Mouse (Mus musculus) limb, embryonic 14.5 days (tissue): ENCODE measurements around the gene Hinfp. TPM values are rescaled to one million over a fixed set of nuclear protein-coding genes. Genes with fewer than 3 reads are reported as not detected.
A peak's percentile ranks its signal among the peaks of the same experiment; 100 is the strongest.

ENCODE experiments used
- ATAC-seq: fragments of 200-750 bp; cut with Nextera tagmentation; 2 replicates; pipeline ENCODE4 v1.8.0; 2017; ENCODE audit warnings: low read depth, moderate number of reproducible peaks, moderate TSS enrichment; ENCODE audit not compliant: low FRiP score
- DNase-seq: peaks from one replicate; pipeline ENCODE4 v3.0.0-alpha.2; 2015; ENCODE audit warnings: low spot score
- H3K27ac ChIP-seq: fragments of 300-500 bp; sonication (generic); replicated peaks from 2 replicates; pipeline ENCODE4 v1.5.1; 2014; ENCODE audit warnings: low read depth, mild to moderate bottlenecking, low read length, moderate library complexity, mixed read lengths
- H3K27me3 ChIP-seq: fragments of 300-500 bp; sonication (generic); 2 replicates; pipeline ENCODE4 v1.6.1; 2014; ENCODE audit warnings: low read length, mixed read lengths; ENCODE audit not compliant: control insufficient read depth, insufficient read depth
- H3K36me3 ChIP-seq: fragments of 300-500 bp; sonication (generic); 2 replicates; pipeline ENCODE4 v1.6.1; 2014; ENCODE audit warnings: mild to moderate bottlenecking, low read length, moderate library complexity, mixed read lengths; ENCODE audit not compliant: control insufficient read depth, insufficient read depth
- H3K4me1 ChIP-seq: fragments of 300-500 bp; sonication (generic); 2 replicates; pipeline ENCODE4 v1.6.1; 2014; ENCODE audit warnings: antibody characterized with exemption, low read length, mixed read lengths; ENCODE audit not compliant: control insufficient read depth, insufficient read depth
- H3K4me2 ChIP-seq: fragments of 300-500 bp; sonication (generic); replicated peaks from 2 replicates; pipeline ENCODE4 v1.6.1; 2014; ENCODE audit warnings: low read depth, mild to moderate bottlenecking, low read length, moderate library complexity; ENCODE audit not compliant: severe bottlenecking
- H3K4me3 ChIP-seq: fragments of 300-500 bp; sonication (generic); replicated peaks from 2 replicates; pipeline ENCODE4 v1.5.1; 2014; ENCODE audit warnings: low read length
- H3K9ac ChIP-seq: fragments of 300-500 bp; sonication (generic); 2 replicates; pipeline ENCODE4 v1.6.1; 2014; ENCODE audit warnings: mild to moderate bottlenecking, low read depth, low read length, moderate library complexity; ENCODE audit not compliant: severe bottlenecking
- H3K9me3 ChIP-seq: fragments of 300-500 bp; sonication (generic); 2 replicates; pipeline ENCODE4 v1.6.1; 2016; ENCODE audit warnings: low read length; ENCODE audit not compliant: control insufficient read depth
- POLR2A ChIP-seq: fragments of 200-500 bp; IDR thresholded peaks from 2 replicates; pipeline ENCODE4 v1.8.0; 2012; ENCODE audit warnings: inconsistent platforms, mild to moderate bottlenecking, moderate library complexity, borderline replicate concordance; ENCODE audit not compliant: insufficient read depth, insufficient read length; ENCODE audit errors: extremely low read depth
- WGBS: fragments of 180-500 bp; shearing (Covaris S2); extraction: QIAGEN DNeasy Blood & Tissue Kit; methylation state at CpG from one replicate; pipeline ENCODE4 v1.1.7; 2014; 5-methylcytosine and 5-hydroxymethylcytosine counted together
- polyA plus RNA-seq, 2 experiments: library from polyadenylated mRNA; depleted of rRNA in 1 of 2; stranded (reverse) in 1 of 2; unstranded in 1 of 2; fragments of >200 nt; fragmentation: Nextera tagmentation in 1 of 2; extraction: Ambion mirVana in 1 of 2; gene quantifications; 2 replicates each; pipeline versions ENCODE4 v1.2.1 to v1.2.3; 2012 to 2014

Hinfp gene
- polyA plus RNA-seq, 2 experiments = 18.0 to 39.4 TPM

DNA sequence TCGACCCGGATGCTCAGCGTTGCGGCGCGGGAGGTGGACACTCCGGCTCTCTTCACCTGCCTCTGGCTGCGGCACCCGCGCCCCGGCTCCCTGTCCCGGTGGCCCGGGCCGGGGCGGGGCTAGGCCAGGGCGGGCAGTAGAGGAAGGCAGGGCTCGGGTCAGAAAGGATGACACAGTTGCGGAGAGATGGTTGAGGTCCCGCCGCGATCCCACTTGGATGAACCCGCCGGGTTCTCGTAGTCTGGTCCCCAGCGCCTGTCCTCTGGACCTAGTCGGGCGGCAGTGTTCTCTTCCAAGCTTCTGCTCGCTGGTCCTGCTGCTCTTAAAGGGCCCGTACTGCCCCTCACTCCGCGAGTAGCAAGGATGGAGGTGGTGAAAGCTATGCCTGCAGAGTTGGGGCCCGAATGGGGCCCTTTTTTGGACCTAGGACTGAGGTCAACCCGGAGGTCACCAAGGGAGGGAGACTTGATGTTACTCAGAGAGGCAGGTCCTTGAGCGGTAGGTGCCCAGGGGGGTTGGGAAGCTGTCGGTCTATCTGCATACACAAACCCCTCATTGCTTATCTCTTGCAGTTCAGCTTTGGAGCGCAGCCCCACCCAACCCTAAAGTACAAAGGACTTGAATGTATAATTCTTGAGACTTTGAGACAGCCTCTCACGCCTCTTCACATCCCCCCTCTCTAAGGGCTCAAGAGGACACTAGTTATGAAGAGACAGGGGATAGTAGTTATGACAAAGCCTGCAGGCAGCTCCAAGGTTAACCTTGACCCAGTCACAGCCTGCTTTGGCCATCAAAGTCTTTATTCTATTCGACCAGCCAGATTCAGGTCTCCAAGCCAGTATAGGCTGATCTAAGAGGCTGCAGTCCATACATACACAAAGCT lies 17.2 kb downstream of the Hinfp start, which contains the start of gene Abcg4:
Gene Abcg4, minus strand, starts transcription at position 540 of the 883 bp plus-strand sequence.
- Histone ChIP-seq H3K36me3 (peaks cover 23% of the 10 kb centered on the region), H3K4me2 (peak within 1 kb of the TSS; percentile 84), H3K9ac (peak within 1 kb of the TSS; percentile 76), H3K4me3 (peak within 1 kb of the TSS; percentile 63), H3K9me3 (no peaks in the 10 kb centered on the region), H3K4me1 (peaks cover 11% of the 10 kb centered on the region), H3K27ac (no peak within 1 kb of the TSS), H3K27me3 (no peaks in the 10 kb centered on the region)
- ATAC-seq (peak; percentile 36; the same call in 1 of the 2 replicates), DNase-seq (no peak)
- 3% methylated on average over 25 of the region's 38 CpGs for WGBS
- no peak for TF ChIP-seq POLR2A

DNA sequence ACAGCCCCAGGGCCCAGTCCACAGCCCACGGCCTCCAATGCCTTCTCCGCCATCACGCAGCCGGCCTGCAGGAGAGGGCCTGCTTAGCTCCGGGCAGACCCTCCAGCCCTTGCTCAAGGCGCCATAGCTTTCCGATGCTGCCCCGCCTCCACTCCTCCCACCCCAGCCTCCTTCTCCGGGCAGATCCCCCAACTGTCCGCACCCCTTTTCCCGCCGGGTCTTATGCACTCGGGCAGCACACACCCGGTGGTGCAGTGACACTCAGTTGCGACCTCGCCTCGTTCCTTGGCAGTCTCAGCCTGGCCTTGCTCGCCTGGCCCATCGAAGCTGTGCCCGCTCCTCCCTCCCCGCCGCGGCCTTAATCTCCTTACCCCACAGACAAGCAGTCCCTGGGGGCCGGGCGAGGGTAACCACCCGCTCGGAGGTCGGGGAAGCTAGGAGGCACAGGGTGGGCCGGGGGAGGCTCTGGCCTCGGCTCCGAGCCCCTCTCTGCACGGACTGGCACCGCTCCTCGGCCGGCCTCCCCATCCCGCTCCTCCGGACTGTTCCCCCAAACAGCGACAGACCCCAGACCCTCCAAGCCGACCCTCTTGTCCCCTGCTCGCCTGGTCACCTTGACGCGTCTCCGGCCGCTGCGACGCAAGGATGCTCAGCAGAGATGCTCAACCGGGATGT lies 17.9 kb downstream of the Hinfp start:
- no peaks in the 10 kb centered on the region for H3K27me3 ChIP-seq
- peaks cover 11% of the 10 kb centered on the region for H3K4me1 ChIP-seq
- peaks cover 15% of the 10 kb centered on the region for H3K36me3 ChIP-seq
- peak overlapping the region; percentile 84 for H3K4me2 ChIP-seq
- ATAC-seq (peak; percentile 44), DNase-seq (no peak)
- H3K9me3 ChIP-seq = no peaks in the 10 kb centered on the region
- WGBS = under 1% methylated on average over 34 of the region's 47 CpGs
- H3K9ac ChIP-seq = peak overlapping the region; percentile 76
- H3K4me3 ChIP-seq = peak overlapping the region; percentile 63
- no peak overlapping the region for H3K27ac ChIP-seq
- TF ChIP-seq POLR2A = no peak

DNA sequence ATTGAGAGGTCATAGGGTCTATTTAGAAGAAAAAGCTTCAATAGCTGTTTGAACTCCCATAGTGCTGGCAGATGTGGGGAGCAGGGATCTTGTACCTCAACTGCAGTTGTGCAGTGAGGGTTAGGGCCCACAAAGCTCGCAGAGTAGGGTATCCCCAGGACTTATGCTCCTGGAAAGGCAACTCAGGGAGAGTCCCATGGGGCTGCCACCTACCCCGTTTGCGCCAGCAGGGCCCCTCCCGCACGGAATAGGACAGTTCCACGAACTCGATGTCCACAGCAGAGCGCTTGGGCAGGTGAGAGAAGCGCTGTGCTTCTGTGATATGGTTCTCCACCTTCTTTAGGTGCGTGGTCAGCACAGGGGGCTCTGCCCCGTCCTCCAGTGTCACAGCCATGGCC lies 18.5 kb downstream of the Hinfp start:
- ATAC-seq (no peak), DNase-seq (no peak)
- Histone ChIP-seq H3K9me3 (no peaks in the 10 kb centered on the region), H3K36me3 (peaks cover 13% of the 10 kb centered on the region), H3K27ac (no peak overlapping the region), H3K4me3 (peak overlapping the region; percentile 63), H3K9ac (peak overlapping the region; percentile 76), H3K4me2 (peak overlapping the region; percentile 84), H3K4me1 (peaks cover 11% of the 10 kb centered on the region), H3K27me3 (no peaks in the 10 kb centered on the region)
- WGBS = 3% methylated on average over 11 of the region's 11 CpGs
- no peak for TF ChIP-seq POLR2A

DNA sequence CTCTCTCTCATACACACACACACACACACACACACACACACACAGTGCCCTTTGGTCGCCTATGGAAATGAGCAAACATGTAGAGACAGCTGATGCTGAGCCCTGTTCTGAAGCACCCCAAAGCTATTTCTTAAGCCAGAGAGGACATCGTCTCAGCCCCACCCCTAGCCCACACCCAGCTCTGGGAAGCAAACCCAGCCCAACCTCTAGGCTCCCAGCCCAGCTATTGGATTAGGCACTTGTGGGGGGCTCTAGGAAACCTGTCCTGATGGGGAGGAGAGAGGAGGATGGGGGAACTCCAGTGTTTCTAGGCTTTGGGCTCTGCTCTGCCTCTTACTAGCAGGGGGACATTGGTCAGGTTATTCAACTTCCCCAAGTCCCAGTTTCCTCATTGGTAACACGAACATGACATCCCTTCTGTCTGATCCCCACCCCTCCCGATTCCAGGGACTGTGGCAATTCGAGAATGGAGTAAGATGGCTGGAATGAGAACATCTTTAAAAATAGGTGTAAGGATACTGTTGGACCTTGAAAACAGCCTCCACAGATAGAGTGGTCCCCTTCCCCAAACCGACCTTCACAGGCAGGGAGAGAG lies 19.1 kb downstream of the Hinfp start:
- Histone ChIP-seq H3K4me3 (peak overlapping the region; percentile 2; the same call in 1 of the 2 replicates), H3K27me3 (no peaks in the 10 kb centered on the region), H3K9me3 (no peaks in the 10 kb centered on the region), H3K4me1 (peaks cover 11% of the 10 kb centered on the region), H3K9ac (no peak overlapping the region), H3K27ac (no peak overlapping the region), H3K4me2 (peak overlapping the region; percentile 84; the same call in 1 of the 2 replicates), H3K36me3 (peaks cover 16% of the 10 kb centered on the region)
- DNase-seq = no peak
- WGBS = 16% methylated on average over 6 of the region's 6 CpGs
- ATAC-seq = no peak
- TF ChIP-seq POLR2A = no peak

DNA sequence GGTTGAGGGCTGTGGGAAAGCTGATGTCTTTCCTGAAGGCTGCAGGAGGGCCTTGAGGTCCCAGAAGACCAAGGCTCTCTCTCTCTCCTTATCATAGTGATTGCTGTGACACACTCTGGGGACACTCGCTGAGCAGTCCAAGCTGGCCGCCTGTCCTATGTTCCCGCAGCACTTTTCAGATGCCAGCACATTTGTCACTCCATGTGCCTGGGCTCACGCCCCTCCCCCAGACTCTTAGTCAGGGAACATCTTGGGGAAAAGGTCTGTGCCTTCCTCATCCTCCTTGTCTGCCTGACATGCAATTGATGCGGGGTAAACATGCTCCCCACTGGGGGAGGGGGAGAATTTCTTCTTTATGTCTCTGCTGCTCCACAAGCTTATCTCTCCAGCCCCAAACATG lies 22.3 kb downstream of the Hinfp start:
- H3K9ac ChIP-seq = no peak overlapping the region
- H3K4me1 ChIP-seq = peaks cover 4% of the 10 kb centered on the region; the same call in 1 of the 2 replicates
- no peak overlapping the region for H3K4me2 ChIP-seq
- H3K4me3 ChIP-seq = no peak overlapping the region
- ATAC-seq (no peak), DNase-seq (no peak)
- 59% methylated on average over 5 of the region's 5 CpGs for WGBS
- TF ChIP-seq POLR2A = no peak
- H3K36me3 ChIP-seq = peaks cover 34% of the 10 kb centered on the region
- no peaks in the 10 kb centered on the region for H3K9me3 ChIP-seq
- H3K27me3 ChIP-seq = no peaks in the 10 kb centered on the region
- H3K27ac ChIP-seq = no peak overlapping the region
